Mouse (Mus musculus) left cerebral cortex, adult 18-20 months (tissue): Measurements from ENCODE around the gene Ano10. TPM values are rescaled to one million over a fixed set of nuclear protein-coding genes. Genes with fewer than 3 reads are reported as not detected.

Experiments
- DNase-seq, 2 experiments: peaks; one replicate each; pipeline ENCODE4 v3.0.0; 2021 to 2022; ENCODE audit warnings: low spot score in 2 of 2, mixed read lengths in 1 of 2
- total RNA-seq, 2 experiments: library from RNA; stranded (reverse); gene quantifications; 2 replicates each; pipeline ENCODE4 v1.2.3; 2021

Gene Ano10
- total RNA-seq, 2 experiments from 2014 or later = 29.7 to 30.9 TPM

DNA sequence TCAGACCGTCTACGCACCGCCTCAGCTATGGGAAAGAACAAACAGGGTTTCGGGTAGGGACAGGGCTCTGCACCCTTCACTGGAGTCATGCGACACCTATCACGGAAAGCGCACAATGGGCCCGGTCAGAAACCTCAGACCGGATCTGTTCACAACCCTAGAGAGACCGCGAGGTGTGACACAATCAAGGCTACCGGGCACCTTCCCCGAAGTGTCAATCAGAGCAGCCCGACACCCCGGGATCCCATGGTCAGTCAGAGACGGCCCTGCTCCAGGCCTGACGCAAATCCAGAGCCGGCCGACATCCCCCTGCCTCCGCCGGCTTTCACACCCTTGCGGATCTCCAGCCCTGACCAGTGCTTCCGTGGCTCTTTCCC is 370 bp downstream of the Ano10 start:
- DNase-seq = no peak

DNA sequence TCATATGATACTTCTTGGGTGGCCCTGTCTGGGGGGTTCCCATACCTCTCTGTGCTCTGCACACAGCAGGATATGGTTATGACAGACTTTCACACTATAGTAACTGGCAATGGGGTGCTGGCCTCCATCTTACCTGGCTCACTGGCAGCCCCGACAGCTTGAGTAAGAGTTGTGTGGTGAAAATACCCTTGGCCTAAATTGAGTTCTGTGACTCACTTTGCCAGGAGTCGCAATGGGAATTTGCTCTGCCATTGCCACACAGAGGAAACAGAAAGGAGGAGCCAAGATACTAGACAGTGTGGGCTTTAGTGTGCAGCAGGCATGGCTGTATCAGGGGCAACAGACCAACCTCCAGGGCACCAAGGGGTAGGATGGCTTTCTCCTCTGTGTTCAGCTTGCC is 4.0 kb downstream of the Ano10 start:
- DNase-seq = no peak

DNA sequence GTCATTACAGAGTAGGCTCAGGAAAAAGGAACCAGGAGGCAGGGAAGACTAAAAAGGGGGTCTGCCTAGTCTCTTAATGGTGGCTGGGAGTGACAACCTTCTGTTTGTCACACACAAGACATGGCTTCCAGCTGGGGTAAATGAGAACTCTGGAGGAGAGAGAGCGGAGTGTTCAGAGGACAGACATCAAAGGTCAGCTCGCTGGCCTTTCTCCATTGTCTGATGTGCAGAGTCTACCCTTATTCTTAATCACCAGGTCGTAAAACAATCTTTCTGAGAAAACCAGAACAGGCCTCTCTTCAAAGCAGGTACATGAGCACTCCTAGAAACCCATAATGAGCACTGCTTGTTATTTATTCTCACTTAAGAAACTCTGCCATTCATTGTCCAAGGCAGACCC is 5.8 kb downstream of the Ano10 start:
- no peak for DNase-seq

DNA sequence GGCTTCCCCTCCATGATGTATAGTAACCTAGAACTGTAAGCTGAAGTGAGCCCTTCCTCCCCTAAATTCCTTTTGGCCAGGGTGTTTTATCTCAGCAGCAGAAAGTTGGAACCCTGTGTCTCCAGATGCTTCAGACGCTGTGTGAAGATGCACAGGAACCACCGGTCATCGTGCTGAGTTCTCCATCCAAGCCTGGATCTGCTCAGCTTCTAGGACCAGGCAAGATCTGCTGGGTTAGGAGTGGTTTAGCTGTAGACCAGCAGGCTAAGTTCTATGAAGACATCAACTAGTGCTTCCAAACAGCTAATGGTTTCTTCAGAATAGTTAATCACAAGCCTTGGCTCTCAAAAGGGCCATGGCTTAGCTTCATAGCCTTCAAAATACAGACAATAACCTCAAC is 6.7 kb downstream of the Ano10 start:
- no peak for DNase-seq

DNA sequence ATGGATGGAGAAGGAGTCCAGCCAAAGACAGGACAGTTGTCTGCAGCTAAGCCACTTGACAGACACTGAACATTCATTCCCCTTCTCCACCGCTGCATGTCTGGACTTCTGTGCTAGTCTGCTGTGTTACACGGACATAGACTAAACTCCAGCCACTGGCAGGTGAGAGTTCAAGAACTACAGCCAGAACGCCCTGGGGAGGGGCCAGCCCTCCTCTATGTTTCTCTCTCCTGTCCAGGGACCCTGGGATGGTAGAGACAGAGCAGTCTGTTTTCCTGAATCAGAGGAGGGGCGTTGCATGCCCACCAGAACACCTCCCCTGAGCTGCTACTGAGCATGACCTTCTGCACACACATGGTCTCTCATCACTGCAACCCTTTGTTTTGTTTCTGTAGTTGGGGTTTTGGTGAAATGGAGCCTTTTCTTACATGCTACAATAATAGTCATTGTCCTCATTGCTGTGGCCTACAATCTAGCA is 8.4 kb downstream of the Ano10 start:
- no peak for DNase-seq

DNA sequence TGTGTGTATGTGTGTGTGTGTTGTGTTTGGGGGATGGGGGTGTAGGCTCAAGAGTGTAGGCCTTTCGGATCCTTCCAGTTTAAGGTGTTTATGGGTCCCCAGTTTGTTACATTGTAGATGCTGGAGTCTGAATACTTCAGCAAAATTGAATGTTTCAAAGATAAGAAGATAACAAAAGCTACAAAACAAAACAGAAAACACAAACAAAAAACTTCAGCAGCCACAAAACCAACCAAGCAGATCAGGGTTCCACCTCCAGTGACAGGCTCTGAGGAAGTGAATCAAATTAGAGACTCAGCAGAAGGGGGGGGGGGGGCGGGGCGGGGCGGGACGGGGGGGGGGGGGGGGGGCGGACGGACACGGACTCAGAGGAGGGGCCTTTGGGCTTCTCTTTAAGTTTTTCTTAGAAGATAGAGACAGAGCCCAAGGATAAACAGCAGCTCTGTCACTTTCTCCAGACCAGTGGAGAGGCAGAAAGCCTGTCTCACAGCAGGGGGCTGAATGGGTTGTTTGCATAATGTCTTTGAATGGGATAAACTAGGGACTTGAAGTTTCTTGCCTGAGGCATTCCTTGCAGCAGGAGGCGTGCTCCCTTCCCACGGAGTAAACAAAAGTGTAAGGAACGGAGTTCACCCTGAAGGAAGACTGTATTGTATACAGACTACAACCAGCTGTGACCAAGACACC is 8.9 kb downstream of the Ano10 start:
- DNase-seq = no peak

DNA sequence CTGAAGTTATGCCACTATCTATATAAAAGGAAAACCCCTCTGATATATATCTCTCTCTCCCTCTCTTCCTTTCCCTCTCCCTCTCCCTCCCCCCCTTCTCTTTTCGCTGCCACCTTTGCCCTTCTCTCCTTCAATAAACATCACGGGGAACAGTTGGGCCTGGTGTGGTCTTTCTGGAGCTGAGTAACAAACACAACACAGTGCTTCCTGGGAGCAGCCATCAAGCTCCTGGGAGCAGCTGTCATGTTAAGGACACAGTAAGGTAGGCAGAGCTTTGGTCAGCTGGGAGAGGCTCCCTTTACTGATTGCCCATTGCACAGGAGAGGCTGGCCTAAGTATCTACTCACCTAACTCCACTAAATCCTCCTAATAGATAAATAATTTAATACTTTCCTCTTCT is 9.5 kb downstream of the Ano10 start:
- DNase-seq = no peak

DNA sequence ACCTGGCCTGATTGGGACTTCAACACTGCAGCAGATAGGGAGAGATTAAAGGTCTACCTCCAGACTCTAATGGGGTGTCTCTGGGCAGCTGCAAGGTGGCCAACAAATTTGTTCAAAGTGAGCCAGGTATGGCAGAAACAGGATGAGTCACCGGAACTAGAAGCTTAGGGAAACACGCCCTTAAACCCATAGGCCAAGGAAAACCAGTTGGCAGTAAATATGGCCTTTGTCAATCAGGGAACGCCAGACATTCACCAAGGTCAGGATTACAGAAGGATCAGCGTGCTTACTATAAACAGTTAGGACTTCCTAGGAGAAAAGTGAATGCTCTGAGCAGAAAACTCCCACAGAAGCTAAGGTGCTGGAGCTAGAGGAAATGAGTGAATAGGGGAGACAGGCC is 13.2 kb downstream of the Ano10 start:
- DNase-seq = no peak

DNA sequence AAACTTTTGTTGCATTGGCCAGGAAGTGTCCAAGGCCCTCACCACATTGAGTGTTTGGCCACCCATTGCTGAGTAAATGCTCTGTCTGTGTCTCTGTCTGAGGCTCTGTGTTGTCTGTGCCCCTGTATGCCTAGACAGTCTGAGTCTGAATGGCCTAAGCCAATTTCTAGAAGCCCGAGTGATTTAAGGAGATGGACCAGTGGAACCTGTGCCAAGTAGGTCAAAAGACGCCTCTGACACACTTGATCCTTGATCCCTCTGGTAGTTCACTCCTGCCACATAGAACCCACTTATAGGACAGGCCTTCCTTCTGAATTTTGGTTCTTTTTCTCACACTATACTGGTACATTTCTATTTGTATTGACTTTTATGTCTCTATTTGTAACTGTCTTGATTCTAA is 17.6 kb downstream of the Ano10 start:
- DNase-seq = no peak

DNA sequence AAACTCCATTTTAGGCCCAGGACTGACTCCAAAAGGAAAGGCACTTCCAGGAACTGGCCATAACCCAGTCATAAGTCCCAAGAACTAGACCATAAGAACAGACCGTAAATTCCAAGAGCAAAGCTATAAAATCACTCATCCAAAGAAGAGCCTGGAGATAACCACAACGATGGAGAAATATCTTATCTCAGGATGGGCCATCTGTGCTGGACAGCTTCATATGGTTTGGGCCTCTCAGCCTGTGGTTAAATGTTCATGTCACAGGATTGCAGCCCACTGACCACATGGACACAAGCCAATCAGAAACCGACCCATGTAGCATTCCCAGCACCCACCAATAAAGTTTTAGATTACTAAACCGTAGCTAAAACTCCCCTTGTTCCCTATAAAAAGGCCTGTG is 18.1 kb downstream of the Ano10 start:
- no peak for DNase-seq

DNA sequence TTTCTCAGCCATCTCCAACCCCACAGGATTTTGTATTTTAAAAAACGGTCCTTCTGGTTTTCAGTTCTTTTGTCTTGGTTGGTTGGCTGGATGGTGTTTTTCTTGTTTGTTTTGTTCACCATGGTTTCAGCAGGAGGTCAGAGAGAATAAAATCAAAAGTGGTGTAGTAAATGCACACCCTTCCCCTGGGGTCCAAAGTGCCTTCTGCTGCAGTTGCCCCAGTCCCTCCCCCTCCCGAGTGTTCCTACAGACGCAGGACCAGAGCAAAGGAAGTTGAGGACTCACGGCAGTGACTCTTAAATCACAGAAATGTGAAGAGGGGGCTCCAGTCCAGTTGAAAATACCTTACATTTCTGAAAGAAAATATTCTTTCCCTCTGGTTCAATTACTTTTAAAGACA is 19.9 kb downstream of the Ano10 start:
- DNase-seq = no peak

DNA sequence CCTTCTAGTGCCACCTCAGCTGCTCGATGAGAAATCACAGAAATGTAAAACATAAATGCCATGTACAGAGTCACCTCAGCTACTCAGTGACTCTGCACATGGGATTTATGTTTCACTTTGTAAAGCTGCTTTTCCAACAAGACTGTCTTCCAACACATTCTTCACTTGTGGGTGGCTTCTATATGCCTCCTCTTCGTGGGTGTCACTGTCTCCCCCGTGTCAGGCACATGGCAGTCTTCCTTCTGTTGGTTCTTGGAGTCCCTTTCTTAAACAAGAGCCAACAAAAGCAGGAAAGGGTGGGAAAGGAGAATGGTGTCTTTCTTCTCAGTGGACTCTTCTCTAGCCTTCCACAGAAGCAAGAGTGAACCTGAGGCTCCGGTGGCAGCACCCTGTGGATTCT is 20.3 kb downstream of the Ano10 start:
- DNase-seq = peak; percentile 36 to 67

DNA sequence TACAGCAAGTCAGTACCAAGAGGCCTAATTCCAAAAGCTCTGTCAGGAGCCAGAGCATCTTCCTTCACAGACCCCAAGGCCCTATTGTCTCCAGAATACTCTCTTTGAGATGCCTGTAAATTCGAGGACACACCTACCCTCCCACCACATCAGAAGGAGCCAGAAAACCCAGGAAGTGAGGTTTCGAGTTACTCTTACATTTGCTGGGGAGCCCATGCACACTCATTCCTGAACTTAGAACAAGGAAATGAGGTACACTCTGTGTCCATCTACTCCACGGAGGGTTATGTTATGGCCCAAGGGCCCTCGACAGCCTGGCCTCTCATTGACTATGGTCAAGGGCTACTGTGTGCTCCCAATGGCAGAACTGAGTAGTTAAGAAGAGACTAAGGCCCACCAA is 22.4 kb downstream of the Ano10 start:
- DNase-seq = no peak

DNA sequence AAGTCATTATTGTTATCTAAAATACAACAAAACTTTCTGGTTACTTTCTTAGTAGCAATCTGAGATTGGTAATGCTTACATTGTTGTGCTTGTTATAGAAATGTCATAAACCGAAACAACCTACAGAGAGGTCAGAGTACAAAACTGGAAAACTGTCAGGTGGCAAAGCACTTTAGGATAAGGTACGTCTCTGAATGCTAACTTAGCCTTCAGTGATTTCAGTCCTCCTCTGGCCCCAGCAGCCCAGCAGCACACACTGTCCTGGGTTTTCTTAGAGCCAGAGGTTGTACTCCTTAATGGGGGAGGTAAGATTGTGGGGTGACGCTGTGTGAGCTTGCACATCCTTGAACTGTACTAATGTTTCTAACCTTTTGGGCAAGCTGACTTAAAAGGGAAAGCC is 22.9 kb downstream of the Ano10 start:
- no peak for DNase-seq

DNA sequence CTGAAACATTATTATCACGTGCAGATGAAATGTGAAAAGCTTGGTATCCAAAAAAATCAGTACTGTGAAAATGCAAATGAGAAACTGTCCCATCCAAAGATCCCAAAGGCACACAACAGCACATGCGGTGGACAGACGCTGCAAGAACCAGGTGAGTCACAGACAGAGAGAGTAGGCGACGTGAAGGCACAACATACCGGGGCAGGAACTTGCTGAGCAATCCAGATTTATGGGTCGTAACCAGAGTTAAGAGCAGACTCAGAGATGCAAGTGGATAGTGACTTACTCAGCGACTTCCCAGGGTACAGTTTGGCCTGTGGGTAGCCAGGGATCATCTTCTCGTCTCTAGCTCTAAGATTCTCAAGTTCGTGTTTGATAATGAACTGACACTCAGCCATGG is 23.3 kb downstream of the Ano10 start:
- DNase-seq = no peak

DNA sequence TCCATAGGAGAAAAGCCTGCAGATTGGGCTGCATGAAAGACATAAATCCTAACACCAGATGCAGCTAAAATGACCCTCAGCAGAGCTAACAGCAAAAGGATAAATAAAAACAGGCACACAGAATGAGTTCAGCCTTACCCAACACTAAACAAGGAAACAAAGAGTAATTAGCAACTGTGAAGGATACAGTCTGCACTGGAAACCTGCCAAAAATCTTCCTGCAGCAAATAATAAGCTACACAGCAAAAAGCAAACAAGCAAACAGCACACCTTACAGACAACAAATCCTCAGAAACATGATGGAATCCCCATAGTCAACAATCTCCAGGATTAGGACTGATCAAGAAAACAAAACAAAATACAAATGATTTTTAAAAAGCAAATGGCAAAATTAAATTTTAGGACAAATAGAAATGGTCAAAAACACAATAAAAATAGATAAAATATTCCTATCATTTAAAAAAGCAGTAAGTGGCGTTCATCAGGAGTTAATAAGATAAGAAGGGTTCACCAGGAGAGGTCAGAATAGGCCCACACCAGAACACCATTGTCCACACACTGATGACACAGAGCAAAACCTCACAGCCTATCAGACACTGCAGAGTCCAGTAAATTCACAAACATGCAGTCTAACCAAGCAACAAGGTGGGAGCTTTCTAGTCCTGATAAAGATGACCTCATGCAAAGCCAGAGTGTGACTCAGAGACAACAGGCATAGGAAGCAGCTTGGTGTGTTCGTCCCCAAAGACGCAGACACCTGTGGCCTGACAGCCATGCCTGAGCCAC is 24.8 kb downstream of the Ano10 start:
- DNase-seq = no peak

DNA sequence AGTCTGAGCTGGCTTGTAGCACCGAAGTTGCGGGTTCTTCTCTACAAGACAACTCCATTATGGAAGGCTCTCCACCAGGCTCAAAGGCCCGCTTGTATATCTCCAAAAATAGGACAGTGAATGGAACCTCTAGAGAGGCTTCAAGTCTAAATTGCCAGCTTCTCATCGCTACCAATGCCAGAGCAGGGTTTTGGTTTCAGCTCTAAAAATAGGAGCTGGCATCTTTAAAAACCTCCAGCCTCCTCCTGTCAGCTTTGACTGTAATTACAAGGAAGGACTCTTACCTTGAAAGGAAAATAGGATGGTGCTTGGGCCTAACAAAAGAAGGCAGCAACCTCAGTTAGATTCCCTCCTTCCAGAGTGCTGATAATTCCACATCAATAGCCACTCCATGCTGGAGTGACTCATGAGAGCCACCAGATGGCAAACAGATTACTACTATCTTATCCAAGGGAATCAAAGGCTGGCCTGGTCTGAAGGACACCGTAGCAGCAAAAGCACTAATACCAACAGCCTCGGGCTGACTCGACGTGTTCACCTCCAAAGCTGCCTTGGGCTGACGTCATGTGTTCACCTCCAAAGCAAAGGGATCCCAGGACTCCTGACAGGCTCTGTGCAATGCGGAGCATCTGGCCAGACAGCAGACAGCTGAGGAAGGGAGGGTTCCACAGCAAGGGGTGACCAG is 28.6 kb downstream of the Ano10 start:
- no peak for DNase-seq

DNA sequence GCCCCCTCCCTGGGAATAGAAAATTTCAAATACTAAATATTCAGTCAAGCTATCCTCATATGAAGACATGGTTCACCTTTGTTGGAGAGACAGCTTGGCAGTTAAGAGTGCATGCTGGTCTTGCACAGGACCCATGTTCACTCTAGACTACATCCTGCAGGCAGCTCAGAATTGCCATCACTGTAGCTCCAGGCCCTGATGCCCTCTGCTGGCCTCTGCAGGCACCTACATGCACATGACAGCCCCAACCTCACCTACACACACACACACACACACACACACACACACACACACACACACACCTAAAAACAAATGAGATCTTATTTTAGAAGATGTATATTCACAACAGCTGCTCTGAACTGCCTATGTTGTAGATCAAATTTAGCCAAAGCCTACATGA is 31.1 kb downstream of the Ano10 start:
- DNase-seq = no peak

DNA sequence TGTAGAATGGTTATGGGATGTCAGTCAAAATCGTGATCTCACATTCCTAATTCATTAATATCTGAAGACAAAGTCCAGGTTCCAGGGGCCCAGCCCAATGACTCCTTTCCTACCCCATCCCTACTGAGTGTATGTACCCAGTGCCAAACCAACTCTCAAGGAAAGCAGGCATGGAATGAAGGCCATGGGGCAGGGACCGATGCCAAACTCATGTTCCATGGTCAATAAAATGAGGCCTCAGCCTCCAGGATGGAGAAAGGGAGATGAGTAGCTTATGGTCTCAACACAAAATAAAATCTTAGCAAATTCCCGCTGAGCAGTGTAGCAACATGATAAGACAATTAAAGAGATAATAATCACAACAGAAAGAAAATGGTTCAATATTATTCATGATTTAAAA is 39.8 kb downstream of the Ano10 start:
- DNase-seq = no peak

DNA sequence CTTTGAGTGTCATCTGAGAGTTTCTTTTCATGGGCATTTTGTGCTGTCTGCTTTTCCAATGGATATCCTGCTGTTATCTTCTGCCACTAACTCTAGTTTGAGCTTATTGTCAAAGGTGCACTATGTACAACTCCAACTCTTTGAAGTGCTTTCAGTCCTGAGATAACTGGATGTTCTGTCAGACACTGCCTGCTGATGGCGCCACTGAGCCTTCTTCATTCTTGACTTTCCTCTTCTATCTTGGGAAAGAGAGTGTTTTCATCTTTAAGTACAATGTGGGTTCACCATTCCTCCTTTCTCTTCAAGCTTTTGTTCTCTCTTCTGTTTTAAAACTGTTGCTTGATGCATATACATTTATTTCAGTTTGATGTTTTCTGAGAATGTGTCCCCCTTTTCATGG is 42.1 kb downstream of the Ano10 start:
- no peak for DNase-seq

DNA sequence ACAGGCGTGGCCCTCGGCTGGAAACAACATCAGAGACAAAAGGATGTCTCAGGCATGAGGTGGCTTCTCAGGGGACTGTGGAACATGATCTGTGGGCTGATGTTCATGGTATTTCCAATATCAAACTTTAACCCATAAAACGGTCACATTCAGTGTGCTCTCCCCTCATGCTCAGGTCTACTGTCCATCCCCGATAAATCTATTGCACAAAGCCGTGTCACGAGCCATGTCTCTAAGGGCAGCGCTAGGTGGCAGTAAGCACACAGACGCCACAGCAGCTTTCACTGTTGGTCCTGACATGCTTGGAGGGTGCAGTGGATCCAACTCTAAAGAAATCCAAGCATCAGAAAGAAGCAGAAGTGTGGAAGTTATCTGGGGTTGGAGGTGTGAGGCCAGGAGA is 46.1 kb downstream of the Ano10 start:
- peak; percentile 40 to 59 for DNase-seq

DNA sequence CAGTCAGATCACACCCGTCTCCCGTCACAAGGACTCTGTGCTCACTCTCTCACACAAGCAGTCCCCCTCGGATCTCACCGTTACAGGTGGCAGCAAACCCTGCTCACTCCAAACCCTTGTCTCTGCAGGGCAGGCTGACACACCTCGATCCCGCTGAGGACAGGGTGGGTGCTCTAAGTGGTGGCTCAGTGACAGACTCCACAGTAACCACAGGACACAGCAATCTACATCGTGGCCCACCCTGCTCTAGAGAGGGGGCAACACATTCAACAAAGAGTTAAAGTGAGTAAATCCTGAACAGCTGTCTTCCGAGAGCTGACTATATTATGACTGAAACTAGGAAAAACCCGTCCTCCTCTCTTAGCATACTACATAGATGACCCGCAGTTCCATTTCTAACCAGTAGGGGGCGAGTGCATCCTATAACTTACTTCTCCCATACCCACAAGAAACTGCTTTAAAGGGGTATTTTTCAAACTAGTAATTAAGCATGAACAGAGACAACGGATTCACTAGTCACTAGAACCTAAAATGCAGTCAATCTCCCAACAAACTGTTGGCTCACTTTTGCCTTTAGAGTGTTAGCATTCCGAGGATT is 46.7 kb downstream of the Ano10 start:
- DNase-seq = peak; percentile 75 to 85
